Mouse (Mus musculus): Measurements from ENCODE around the gene Abcc2.

Gene Abcc2

GRCm38 (mm10) chr19:43852837-43853545 is 71.0 kb downstream of the Abcc2 start:
- no peak for DNase-seq

GRCm38 (mm10) chr19:43857347-43857746 is 75.4 kb downstream of the Abcc2 start:
- DNase-seq: no peak

GRCm38 (mm10) chr19:43870418-43870817 is 88.4 kb downstream of the Abcc2 start:
- DNase-seq: no peak

GRCm38 (mm10) chr19:43874351-43874750 is 92.4 kb downstream of the Abcc2 start:
- DNase-seq: no peak

GRCm38 (mm10) chr19:43875996-43876395 is 94.0 kb downstream of the Abcc2 start:
- no peak for DNase-seq

- DNase-seq: no peak
Observed at GRCm38 (mm10) chr19:43877364-43877763, 95.4 kb downstream of the Abcc2 start.

- DNase-seq: no peak
Observed at GRCm38 (mm10) chr19:43878111-43879092, 96.4 kb downstream of the Abcc2 start.

- DNase-seq: no peak
Observed at GRCm38 (mm10) chr19:43879401-43880212, 97.6 kb downstream of the Abcc2 start.

GRCm38 (mm10) chr19:43880420-43880819 is 98.4 kb downstream of the Abcc2 start:
- no peak for DNase-seq

- no peak for DNase-seq
Observed at GRCm38 (mm10) chr19:43881615-43882014, 99.6 kb downstream of the Abcc2 start.

GRCm38 (mm10) chr19:43882895-43883573 is 101.0 kb downstream of the Abcc2 start:
- no peak for DNase-seq

GRCm38 (mm10) chr19:43884668-43885498 is 102.9 kb downstream of the Abcc2 start:
- no peak for DNase-seq

GRCm38 (mm10) chr19:43886371-43887099 is 104.5 kb downstream of the Abcc2 start:
- DNase-seq: no peak

GRCm38 (mm10) chr19:43887242-43887641 is 105.2 kb downstream of the Abcc2 start:
- DNase-seq: no peak

- DNase-seq: no peak
Observed at GRCm38 (mm10) chr19:43887725-43888124, 105.7 kb downstream of the Abcc2 start.
